Mouse (Mus musculus) neural tube, embryonic 14.5 days (tissue): ENCODE data around the gene Cog3. TPM values are rescaled to one million over a fixed set of nuclear protein-coding genes. Genes with fewer than 3 reads are reported as not detected.

Experiments used
- ATAC-seq: fragments of 200-750 bp; cut with Nextera tagmentation; 2 replicates; pipeline ENCODE4 v1.8.0; 2017; ENCODE audit warnings: low read depth, mild to moderate bottlenecking, moderate TSS enrichment, moderate library complexity
- H3K27ac ChIP-seq: fragments of 300-500 bp; sonication (generic); 2 replicates; pipeline ENCODE4 v1.5.1; 2014; ENCODE audit warnings: low read depth, mild to moderate bottlenecking, control low read depth, low read length, moderate library complexity, mixed read lengths
- H3K27me3 ChIP-seq: fragments of 300-500 bp; sonication (generic); 2 replicates; pipeline ENCODE4 v1.6.1; 2014; ENCODE audit warnings: low read length; ENCODE audit not compliant: control insufficient read depth, insufficient read depth
- H3K36me3 ChIP-seq: fragments of 300-500 bp; sonication (generic); 2 replicates; pipeline ENCODE4 v1.6.1; 2014; ENCODE audit warnings: low read length, mixed read lengths; ENCODE audit not compliant: control insufficient read depth, insufficient read depth
- H3K4me1 ChIP-seq: fragments of 300-500 bp; sonication (generic); 2 replicates; pipeline ENCODE4 v1.6.1; 2014; ENCODE audit warnings: low read length; ENCODE audit not compliant: control insufficient read depth, insufficient read depth
- H3K4me2 ChIP-seq: fragments of 300-500 bp; sonication (generic); 2 replicates; pipeline ENCODE4 v1.6.1; 2014; ENCODE audit warnings: mild to moderate bottlenecking, low read depth, low read length, control low read depth
- H3K4me3 ChIP-seq: fragments of 300-500 bp; sonication (generic); 2 replicates; pipeline ENCODE4 v1.5.1; 2014; ENCODE audit warnings: low read depth, low read length, control low read depth, mixed read lengths
- H3K9ac ChIP-seq: fragments of 300-500 bp; sonication (generic); replicated peaks from 2 replicates; pipeline ENCODE4 v1.6.1; 2014; ENCODE audit warnings: low read depth, mild to moderate bottlenecking, control low read depth, low read length, mixed read lengths
- H3K9me3 ChIP-seq: fragments of 300-500 bp; sonication (generic); 2 replicates; pipeline ENCODE4 v1.6.1; 2016; ENCODE audit warnings: low read length; ENCODE audit not compliant: control insufficient read depth
- WGBS: fragments of 180-500 bp; shearing (Covaris S2); extraction: QIAGEN DNeasy Blood & Tissue Kit; methylation state at CpG from one replicate; pipeline ENCODE4 v1.1.7; 2014; 5-methylcytosine and 5-hydroxymethylcytosine counted together
- polyA plus RNA-seq: library from polyadenylated mRNA; unstranded; fragments of >200 nt; fragmentation: Nextera tagmentation; extraction: Ambion mirVana; gene quantifications from 2 replicates; pipeline ENCODE4 v1.2.1, GENCODE M21; 2014

Gene Cog3
- 20.3 and 28.5 TPM in 2 replicates for polyA plus RNA-seq

- ATAC-seq: peak; percentile 98
- Histone ChIP-seq H3K27ac (peak within 1 kb of the TSS; percentile 83), H3K4me3 (peak within 1 kb of the TSS; percentile 97), H3K27me3 (no peaks in the 10 kb centered on the region), H3K9ac (peak within 1 kb of the TSS; percentile 88), H3K4me2 (peak within 1 kb of the TSS; percentile 84), H3K9me3 (no peaks in the 10 kb centered on the region), H3K36me3 (no peaks in the 10 kb centered on the region), H3K4me1 (peaks cover 20% of the 10 kb centered on the region)
- WGBS: under 1% methylated on average over 78 of the region's 78 CpGs
These were observed at the start of gene Cog3 for GRCm38 (mm10) chr14:75753991-75754817. Gene Cog3, minus strand, starts transcription at chr14:75754517.

- Histone ChIP-seq H3K27ac (no peak overlapping the region), H3K9me3 (no peaks in the 10 kb centered on the region), H3K4me1 (no peaks in the 10 kb centered on the region), H3K27me3 (no peaks in the 10 kb centered on the region), H3K9ac (no peak overlapping the region), H3K36me3 (no peaks in the 10 kb centered on the region), H3K4me3 (no peak overlapping the region), H3K4me2 (no peak overlapping the region)
- ATAC-seq: no peak
- 37% methylated on average over 5 of the region's 5 CpGs for WGBS
These were observed 43.6 kb upstream of the Cog3 start for GRCm38 (mm10) chr14:75797769-75798386.

- no peak overlapping the region for H3K4me3 ChIP-seq
- no peaks in the 10 kb centered on the region for H3K36me3 ChIP-seq
- no peaks in the 10 kb centered on the region for H3K27me3 ChIP-seq
- no peaks in the 10 kb centered on the region for H3K4me1 ChIP-seq
- WGBS: 93% methylated on average over 4 of the region's 4 CpGs
- no peak overlapping the region for H3K4me2 ChIP-seq
- no peaks in the 10 kb centered on the region for H3K9me3 ChIP-seq
- ATAC-seq: no peak
- no peak overlapping the region for H3K27ac ChIP-seq
- no peak overlapping the region for H3K9ac ChIP-seq
These were observed 41.6 kb upstream of the Cog3 start for GRCm38 (mm10) chr14:75795918-75796317.

- Histone ChIP-seq H3K27me3 (no peaks in the 10 kb centered on the region), H3K4me2 (no peak overlapping the region), H3K9me3 (no peaks in the 10 kb centered on the region), H3K4me3 (no peak overlapping the region), H3K27ac (no peak overlapping the region), H3K36me3 (no peaks in the 10 kb centered on the region), H3K4me1 (no peaks in the 10 kb centered on the region), H3K9ac (no peak overlapping the region)
- 85% methylated on average over 5 of the region's 5 CpGs for WGBS
- no peak for ATAC-seq
These were observed 40.4 kb upstream of the Cog3 start for GRCm38 (mm10) chr14:75794726-75795125.

GRCm38 (mm10) chr14:75794324-75794723, 40.0 kb upstream of the Cog3 start:
- Histone ChIP-seq H3K4me2 (no peak overlapping the region), H3K9me3 (no peaks in the 10 kb centered on the region), H3K4me1 (no peaks in the 10 kb centered on the region), H3K27ac (no peak overlapping the region), H3K4me3 (no peak overlapping the region), H3K36me3 (no peaks in the 10 kb centered on the region), H3K27me3 (no peaks in the 10 kb centered on the region), H3K9ac (no peak overlapping the region)
- WGBS: 88% methylated on average over 6 of the region's 6 CpGs
- no peak for ATAC-seq

GRCm38 (mm10) chr14:75793110-75793509, 38.8 kb upstream of the Cog3 start:
- Histone ChIP-seq H3K9ac (no peak overlapping the region), H3K36me3 (no peaks in the 10 kb centered on the region), H3K4me1 (no peaks in the 10 kb centered on the region), H3K4me2 (no peak overlapping the region), H3K27me3 (no peaks in the 10 kb centered on the region), H3K4me3 (no peak overlapping the region), H3K9me3 (no peaks in the 10 kb centered on the region), H3K27ac (no peak overlapping the region)
- no peak for ATAC-seq
- 93% methylated on average over 4 of the region's 4 CpGs for WGBS

- ATAC-seq: no peak
- no peak overlapping the region for H3K27ac ChIP-seq
- H3K4me2 ChIP-seq: no peak overlapping the region
- no peaks in the 10 kb centered on the region for H3K4me1 ChIP-seq
- H3K27me3 ChIP-seq: no peaks in the 10 kb centered on the region
- H3K4me3 ChIP-seq: no peak overlapping the region
- no peak overlapping the region for H3K9ac ChIP-seq
- no peaks in the 10 kb centered on the region for H3K9me3 ChIP-seq
- 85% methylated on average over 3 of the region's 3 CpGs for WGBS
- no peaks in the 10 kb centered on the region for H3K36me3 ChIP-seq
These were observed 37.1 kb upstream of the Cog3 start for GRCm38 (mm10) chr14:75791372-75791771.

GRCm38 (mm10) chr14:75790411-75790996, 36.2 kb upstream of the Cog3 start:
- no peak overlapping the region for H3K27ac ChIP-seq
- no peak for ATAC-seq
- WGBS: 86% methylated on average over 3 of the region's 3 CpGs

GRCm38 (mm10) chr14:75789291-75789690, 35.0 kb upstream of the Cog3 start:
- Histone ChIP-seq H3K4me1 (no peaks in the 10 kb centered on the region), H3K9me3 (no peaks in the 10 kb centered on the region), H3K27me3 (no peaks in the 10 kb centered on the region), H3K36me3 (no peaks in the 10 kb centered on the region), H3K4me3 (no peak overlapping the region), H3K27ac (no peak overlapping the region), H3K4me2 (no peak overlapping the region), H3K9ac (no peak overlapping the region)
- ATAC-seq: no peak
- 86% methylated on average over 6 of the region's 6 CpGs for WGBS

More at GRCm38 (mm10) chr14:75790411-75790996, 36.2 kb upstream of the Cog3 start:
- Histone ChIP-seq H3K36me3 (no peaks in the 10 kb centered on the region), H3K4me1 (no peaks in the 10 kb centered on the region), H3K4me2 (no peak overlapping the region), H3K9ac (no peak overlapping the region), H3K9me3 (no peaks in the 10 kb centered on the region), H3K4me3 (no peak overlapping the region), H3K27me3 (no peaks in the 10 kb centered on the region)
